ENCODE assay signal across 20 mouse cellular contexts in genomic region chr8:46543662-46544061, GRCm38 (mm10). TPM values are rescaled to one million over a fixed set of nuclear protein-coding genes. Genes with fewer than 3 reads are reported as not detected.
DNase-seq lines count a peak whose midpoint lies in the region; ATAC-seq and TF ChIP-seq lines count a peak whose summit lies in the region.
"Had no signal": no experiment of that assay in that cellular context is flagged by ENCODE, and none has a peak within 500 bp of the region (broad histone marks: within the 10 kb centered on the region; RNA-seq: fewer than 3 reads in every experiment).

No protein-coding gene starts in this region.

- intact Hi-C loops in left cerebral cortex, postnatal 4 days (cut with DNase I) = no loop called here

- DNase-seq in kidney, adult 2 months = peak; percentile 27
- DNase-seq in urinary bladder, postnatal 14 days (ENCODE audit: low spot score) = peak; percentile 54
- no peak for DNase-seq in urinary bladder, postnatal 10 days (ENCODE audit: low spot score)
- DNase-seq in thymus, postnatal 4 days = no peak
- DNase-seq in left cerebral cortex, postnatal 4 days = no peak
- DNase-seq: adrenal gland, postnatal 14 days; cerebellum, adult 11-12 months; forebrain, postnatal 0 days; heart, adult 11 months; heart, postnatal 36 days; kidney, adult 18-20 months; layer of hippocampus, postnatal 36 days; right cerebral cortex, postnatal 4 days had no signal

- no peaks in the 10 kb centered on the region for H3K27me3 ChIP-seq in kidney, adult 2 months (replicated peaks; ENCODE audit: control insufficient read depth, insufficient read depth, low read length)
- no peaks in the 10 kb centered on the region for H3K27me3 ChIP-seq in kidney, embryonic 14.5 days (ENCODE audit: control insufficient read depth, insufficient read depth, low read length)
- no peaks in the 10 kb centered on the region for H3K27me3 ChIP-seq in lung, embryonic 16.5 days (ENCODE audit: control insufficient read depth, insufficient read depth, low read depth, low read length)
- H3K27me3 ChIP-seq: embryonic facial prominence, embryonic 12.5 days; heart, embryonic 13.5 days; hindbrain, embryonic 15.5 days; midbrain, embryonic 12.5 days had no signal

- H3K4me2 ChIP-seq in kidney, embryonic 14.5 days (replicated peaks; ENCODE audit: low read depth, low read length) = no peak overlapping the region
- H3K4me2 ChIP-seq in lung, embryonic 16.5 days (ENCODE audit: low read depth, low read length) = no peak overlapping the region
- H3K4me2 ChIP-seq: embryonic facial prominence, embryonic 12.5 days; heart, embryonic 13.5 days; hindbrain, embryonic 15.5 days; midbrain, embryonic 12.5 days had no signal

- no peak for TF ChIP-seq CTCF in kidney, adult 2 months (conservative IDR thresholded peaks at IDR 0.05; ENCODE audit: insufficient read depth, insufficient read length, low read depth, low read length)

- no peak for ATAC-seq in kidney, embryonic 14.5 days (ENCODE audit: low FRiP score, low TSS enrichment)
- ATAC-seq in lung, embryonic 16.5 days (ENCODE audit: low read depth) = no peak; the same call in 1 of the 2 replicates

- no peaks in the 10 kb centered on the region for H3K36me3 ChIP-seq in kidney, adult 2 months (ENCODE audit: control insufficient read depth, insufficient read depth, low read length)
- H3K36me3 ChIP-seq in kidney, embryonic 14.5 days (ENCODE audit: control insufficient read depth, insufficient read depth, low read length) = no peaks in the 10 kb centered on the region
- no peaks in the 10 kb centered on the region for H3K36me3 ChIP-seq in lung, embryonic 16.5 days (ENCODE audit: control insufficient read depth, insufficient read depth, low read length)
- H3K36me3 ChIP-seq: embryonic facial prominence, embryonic 12.5 days; heart, embryonic 13.5 days; hindbrain, embryonic 15.5 days; midbrain, embryonic 12.5 days had no signal

- H3K4me3 ChIP-seq in kidney, adult 2 months (ENCODE audit: insufficient read depth, low read depth, low read length) = no peak overlapping the region
- H3K4me3 ChIP-seq in kidney, embryonic 14.5 days (ENCODE audit: low read length) = no peak overlapping the region
- no peak overlapping the region for H3K4me3 ChIP-seq in lung, embryonic 16.5 days (ENCODE audit: low read length)
- H3K4me3 ChIP-seq: embryonic facial prominence, embryonic 12.5 days; heart, embryonic 13.5 days; hindbrain, embryonic 15.5 days; midbrain, embryonic 12.5 days had no signal

- TF ChIP-seq POLR2A in kidney, adult 2 months (IDR thresholded peaks at IDR 0.05; ENCODE audit: low read depth, low read length) = no peak

- no peaks in the 10 kb centered on the region for H3K9me3 ChIP-seq in kidney, embryonic 14.5 days (ENCODE audit: control insufficient read depth, low read length)
- H3K9me3 ChIP-seq in lung, embryonic 16.5 days (ENCODE audit: control insufficient read depth, low read length) = no peaks in the 10 kb centered on the region
- H3K9me3 ChIP-seq: embryonic facial prominence, embryonic 12.5 days; heart, embryonic 13.5 days; hindbrain, embryonic 15.5 days; midbrain, embryonic 12.5 days had no signal

- peaks cover 6% of the 10 kb centered on the region; the same call in 1 of the 2 replicates for H3K4me1 ChIP-seq in kidney, adult 2 months (ENCODE audit: control insufficient read depth, insufficient read depth, low read length)
- no peaks in the 10 kb centered on the region for H3K4me1 ChIP-seq in kidney, embryonic 14.5 days (ENCODE audit: control insufficient read depth, insufficient read depth, low read length)
- peaks cover 21% of the 10 kb centered on the region for H3K4me1 ChIP-seq in lung, embryonic 16.5 days (replicated peaks; ENCODE audit: control insufficient read depth, insufficient read depth, low read length)
- H3K4me1 ChIP-seq: midbrain, embryonic 12.5 days had no signal

- no peak overlapping the region for H3K9ac ChIP-seq in kidney, embryonic 14.5 days (ENCODE audit: low read depth, low read length)
- peak overlapping the region; percentile 6; the same call in 1 of the 2 replicates for H3K9ac ChIP-seq in lung, embryonic 16.5 days (ENCODE audit: low read length)
- H3K9ac ChIP-seq: embryonic facial prominence, embryonic 12.5 days; forebrain, postnatal 0 days; heart, embryonic 13.5 days; hindbrain, embryonic 15.5 days; midbrain, embryonic 12.5 days had no signal

- 57% methylated on average over 6 of the region's 6 CpGs for WGBS in kidney, adult 2 months
- 79% methylated on average over 6 of the region's 6 CpGs for WGBS in kidney, embryonic 14.5 days
- 40% methylated on average over 6 of the region's 6 CpGs for WGBS in lung, embryonic 16.5 days

- no peak overlapping the region for H3K27ac ChIP-seq in kidney, adult 2 months (ENCODE audit: insufficient read depth, low read depth, low read length)
- H3K27ac ChIP-seq in kidney, embryonic 14.5 days (ENCODE audit: low read depth, low read length) = no peak overlapping the region
- peak overlapping the region; percentile 13; the same call in 1 of the 2 replicates for H3K27ac ChIP-seq in lung, embryonic 16.5 days (ENCODE audit: low read length)
- H3K27ac ChIP-seq: embryonic facial prominence, embryonic 12.5 days; heart, embryonic 13.5 days; hindbrain, embryonic 15.5 days; midbrain, embryonic 12.5 days had no signal

RNA-seq across cellular contexts. Expression of gene Cenpu, which starts 8.2 kb away (rescaled TPM):
- 0.33 and 0.67 TPM in 2 replicates for polyA plus RNA-seq in kidney, adult 2 months (2012; rRNA removed)
- 19.4 and 24.5 TPM in 2 replicates for polyA plus RNA-seq in kidney, embryonic 14.5 days (2014; fragmentation: Nextera tagmentation; extraction: Ambion mirVana)
- polyA plus RNA-seq in lung, embryonic 16.5 days (2015; fragmentation: Nextera tagmentation; extraction: Ambion mirVana) = 18.1 and 22.3 TPM in 2 replicates
- total RNA-seq in left cerebral cortex, postnatal 4 days (2021) = 1 to 10 TPM; 4.6 to 5.8 TPM
- total RNA-seq: gastrocnemius, adult 18-20 months had no signal

Comparison
In these comparisons a context has a peak if more than half of its experiments do, and no peak if none do; other contexts are left out.
1. DNase-seq: peak in kidney, adult 2 months (single experiment) and urinary bladder, postnatal 14 days (single experiment); none in urinary bladder, postnatal 10 days (single experiment), thymus, postnatal 4 days (single experiment) and left cerebral cortex, postnatal 4 days (single experiment).
2. RNA of gene Cenpu, which starts 8.2 kb away (polyA plus RNA-seq): 18.1 to 22.3 TPM in lung, embryonic 16.5 days and 19.4 to 24.5 TPM in kidney, embryonic 14.5 days; 0.33 to 0.67 TPM in kidney, adult 2 months; every median in the first group is over 10 times any median in the second.